Mouse (Mus musculus) left cerebral cortex, adult 11 months (tissue): ENCODE measurements around the gene Flywch1.
"Not testable (repeated sequence)": the region's sequence is repeated elsewhere in the genome, so short reads cannot be mapped to it uniquely, and the experiment has no call there.

Experiments used
- DNase-seq: peaks from one replicate; pipeline ENCODE4 v3.0.0; 2022; ENCODE audit warnings: low spot score

Gene Flywch1

GRCm38 (mm10) chr17:23778447-23778846 is 7.0 kb upstream of the Flywch1 start:
- no peak for DNase-seq

- no peak for DNase-seq
These were observed 5.7 kb upstream of the Flywch1 start for GRCm38 (mm10) chr17:23777141-23777540.

DNA sequence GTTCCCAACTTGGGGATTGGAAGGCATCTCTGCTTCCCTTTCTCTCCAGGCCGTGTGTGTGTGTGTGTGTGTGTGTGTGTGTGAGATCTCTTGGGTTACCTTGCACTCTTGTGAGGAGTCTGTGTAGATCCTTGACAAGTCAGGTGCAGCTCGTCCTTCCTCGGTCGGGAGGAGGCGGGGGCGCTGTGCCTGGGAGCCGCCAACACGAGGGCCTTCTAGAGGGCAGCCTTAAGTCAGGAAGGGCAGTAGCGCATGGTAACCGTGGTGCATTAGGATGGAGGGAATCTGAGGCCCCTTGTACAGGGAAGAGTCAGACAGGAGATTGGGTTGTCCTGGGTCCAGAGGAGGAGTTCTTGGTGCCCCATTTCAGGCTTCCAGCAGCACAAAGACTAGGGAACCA is 4.8 kb upstream of the Flywch1 start:
- DNase-seq = no peak

DNA sequence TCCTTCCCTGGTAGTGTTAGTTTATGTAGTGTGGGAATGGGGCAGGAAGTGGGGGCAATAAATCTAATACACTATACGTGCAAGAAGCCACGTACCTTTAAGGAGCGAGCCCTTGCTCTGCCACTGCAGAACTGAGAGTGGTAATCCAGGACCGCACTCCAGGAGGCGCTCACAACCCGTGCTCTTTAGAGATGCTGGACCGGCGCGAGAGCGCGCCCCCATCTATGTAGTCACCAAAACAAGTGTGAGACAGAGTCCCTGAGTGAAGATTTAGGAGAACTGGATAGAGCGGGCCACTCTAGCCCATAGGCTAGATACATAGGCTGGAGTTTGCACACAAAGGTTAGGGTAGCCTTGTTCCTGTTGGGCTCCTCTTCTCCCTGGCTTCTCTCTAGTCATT is 2.7 kb upstream of the Flywch1 start:
- DNase-seq = peak; percentile 74

DNA sequence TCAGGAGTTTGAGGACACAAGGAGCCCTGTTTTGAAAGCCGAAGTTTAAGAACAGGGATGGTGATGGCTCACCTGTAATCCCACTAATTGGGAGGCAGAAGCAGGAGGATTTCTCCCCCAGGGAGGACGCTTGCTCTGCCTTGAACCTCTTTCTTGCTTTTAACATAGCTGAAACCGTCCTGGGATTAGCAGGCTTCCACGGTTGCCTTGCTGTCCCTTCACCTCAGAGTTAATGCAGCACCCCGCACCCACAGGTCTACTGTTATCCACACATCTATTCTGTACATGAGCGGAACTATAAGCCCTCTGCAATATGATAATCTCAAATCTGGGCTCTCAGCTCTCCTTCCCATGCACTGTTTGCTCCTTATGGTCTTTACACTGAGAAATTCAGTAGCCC is 2.3 kb upstream of the Flywch1 start:
- no peak for DNase-seq

GRCm38 (mm10) chr17:23772219-23772556 is 786 bp upstream of the Flywch1 start:
- not testable (repeated sequence) for DNase-seq

- no peak for DNase-seq
These were observed 512 bp downstream of the Flywch1 start for GRCm38 (mm10) chr17:23770896-23771283.

GRCm38 (mm10) chr17:23770493-23770892 is 909 bp downstream of the Flywch1 start:
- DNase-seq = no peak

DNA sequence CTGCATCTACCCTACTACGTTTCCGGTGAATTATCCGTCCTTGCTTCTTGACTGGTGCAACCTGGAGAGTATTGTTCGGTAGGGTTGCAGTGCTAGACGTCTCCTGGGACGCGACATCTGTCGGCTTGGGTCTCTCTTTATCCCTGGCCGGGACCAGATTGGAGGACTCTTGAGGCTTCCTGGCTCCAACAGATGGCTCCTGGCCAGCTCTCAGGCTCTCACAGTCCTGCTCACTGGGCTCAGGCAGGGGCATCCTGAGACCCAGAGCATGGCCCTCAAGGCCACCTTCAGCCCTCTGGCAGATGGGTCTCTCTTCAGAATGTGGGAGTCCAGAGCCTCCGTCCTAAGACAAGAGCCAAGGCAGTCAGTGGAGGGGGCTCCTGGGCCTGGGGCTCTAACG is 8.4 kb downstream of the Flywch1 start:
- no peak for DNase-seq

DNA sequence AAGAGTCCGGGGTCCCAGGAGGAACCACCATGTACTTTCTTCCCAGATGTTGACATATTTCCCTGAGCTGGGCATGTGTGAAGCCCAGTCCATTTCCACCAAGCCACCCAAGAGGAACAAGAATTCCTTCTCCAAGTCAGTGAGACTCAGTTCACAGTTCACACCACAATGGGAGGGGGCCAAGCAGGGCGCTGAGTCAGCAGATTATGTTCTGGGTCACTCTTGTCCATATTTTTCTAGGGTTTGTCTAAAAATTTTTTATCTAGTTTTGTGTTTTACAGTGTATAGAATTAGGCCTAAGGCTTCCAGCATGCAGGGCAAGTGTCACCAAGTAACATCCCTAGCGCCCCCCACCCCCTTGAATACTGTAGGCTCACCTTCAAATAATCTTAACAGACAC is 10.2 kb downstream of the Flywch1 start:
- no peak for DNase-seq

DNA sequence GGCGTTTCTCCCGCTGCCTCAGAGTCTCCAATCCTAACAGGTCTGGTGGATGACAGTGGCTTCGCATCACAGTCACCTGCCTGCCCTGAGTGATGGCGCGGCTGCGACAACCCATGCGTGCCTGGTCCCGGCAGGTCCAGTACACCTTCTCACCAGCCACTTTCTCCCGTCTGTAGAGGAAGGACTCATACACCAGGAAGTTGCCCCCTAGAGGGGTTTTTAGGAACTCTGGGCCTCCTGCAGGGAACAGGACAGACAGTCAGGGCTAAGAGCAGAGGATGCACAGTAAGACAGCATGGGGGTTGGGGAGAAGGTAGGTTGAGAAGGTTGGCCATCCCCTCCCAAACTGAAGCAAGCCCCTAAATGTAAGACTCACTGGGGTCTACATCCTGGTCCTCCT is 11.2 kb downstream of the Flywch1 start:
- DNase-seq = no peak

GRCm38 (mm10) chr17:23758801-23759200 is 12.6 kb downstream of the Flywch1 start:
- no peak for DNase-seq

GRCm38 (mm10) chr17:23757581-23757980 is 13.8 kb downstream of the Flywch1 start:
- no peak for DNase-seq

DNA sequence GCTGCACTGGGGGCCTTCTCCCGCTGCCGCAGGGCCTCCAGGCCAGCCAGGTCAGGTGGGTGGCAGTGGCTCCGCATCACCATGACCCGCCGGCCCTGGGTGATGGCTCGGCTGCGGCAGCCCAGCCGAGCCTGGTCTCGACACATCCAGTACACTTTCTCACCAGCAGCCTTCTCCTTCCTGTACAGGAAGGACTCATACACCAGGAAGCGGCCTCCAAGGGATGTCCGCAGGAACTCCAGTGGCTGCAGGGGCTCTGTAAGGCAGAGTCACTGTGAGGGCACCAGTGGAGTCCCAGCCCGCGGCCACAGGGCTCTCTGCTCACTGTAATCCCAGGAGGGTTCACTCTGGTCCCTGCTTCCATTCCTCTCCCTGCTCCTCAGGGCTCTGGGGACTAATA is 15.7 kb downstream of the Flywch1 start:
- DNase-seq = no peak

DNA sequence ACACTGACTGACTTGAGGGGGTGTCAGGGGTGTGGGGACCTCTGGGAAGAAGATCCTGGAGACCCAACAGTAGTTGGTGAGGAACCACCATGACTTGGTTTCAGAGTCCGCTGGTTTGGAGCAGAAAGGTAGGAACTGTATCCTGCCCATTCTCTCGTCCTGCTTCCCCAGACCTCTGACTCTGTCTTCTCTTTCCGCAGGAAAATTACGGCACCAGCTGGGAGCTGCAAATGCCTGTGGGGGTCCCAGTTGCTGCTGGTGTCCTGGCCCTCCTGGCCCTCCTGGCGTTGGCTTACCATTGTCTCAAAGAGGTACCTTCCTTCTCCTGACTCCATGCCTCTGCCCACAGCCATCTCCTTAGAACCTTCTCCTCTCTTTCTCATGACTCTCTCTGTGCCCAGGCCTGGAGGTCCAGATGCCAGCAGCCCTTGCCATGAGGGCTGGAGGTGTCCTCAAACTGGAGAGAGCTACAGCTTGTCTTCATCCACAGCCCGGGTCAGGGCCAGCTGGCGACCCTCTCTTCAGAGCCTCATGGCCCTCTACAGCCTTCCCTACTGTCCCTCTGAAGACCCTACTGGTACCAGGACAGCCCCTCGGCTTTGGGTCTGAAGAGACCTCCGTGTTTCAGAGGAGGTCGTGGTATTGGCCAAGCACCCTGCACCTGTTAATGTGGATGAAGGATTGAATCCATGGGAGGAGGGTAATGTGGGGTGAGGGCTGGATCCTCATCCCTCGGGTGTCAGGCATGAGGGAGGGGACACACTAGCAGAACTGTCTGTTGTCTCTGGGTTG is 21.8 kb downstream of the Flywch1 start:
- no peak for DNase-seq

DNA sequence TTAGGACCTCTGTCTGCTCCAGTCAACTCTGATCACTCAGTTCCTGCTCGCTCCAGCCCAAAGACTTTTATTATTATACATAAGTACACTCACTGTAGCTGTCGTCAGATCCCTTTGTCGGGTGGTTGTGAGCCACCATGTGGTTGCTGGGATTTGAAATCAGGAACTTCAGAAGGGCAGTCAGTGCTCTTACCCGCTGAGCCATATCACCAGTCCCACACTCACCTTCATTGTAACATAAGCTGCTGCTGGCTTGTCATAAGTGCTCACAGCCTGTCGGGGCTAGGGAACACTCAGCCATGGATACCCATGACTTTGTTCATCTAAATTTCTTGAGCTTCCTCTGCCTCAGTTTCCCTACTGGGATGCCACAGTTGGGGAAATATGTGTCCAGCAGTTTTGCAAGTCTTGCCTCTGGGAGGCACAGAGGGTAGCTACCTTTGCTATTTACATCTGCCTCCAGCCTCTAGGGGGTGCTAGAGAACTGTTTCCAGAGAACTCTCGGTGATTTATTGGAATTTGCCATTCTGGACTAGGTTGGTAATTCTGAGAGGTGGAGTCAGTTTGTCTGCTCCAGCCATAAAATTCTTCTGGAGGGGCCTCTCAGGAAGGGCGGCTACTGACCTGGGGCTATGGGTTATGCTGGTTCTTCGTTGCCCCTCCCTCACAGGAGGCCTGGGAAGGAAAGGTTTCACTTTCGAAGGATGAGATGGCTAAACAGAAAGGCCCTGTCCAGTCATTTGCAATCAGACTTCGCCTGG is 22.6 kb downstream of the Flywch1 start:
- DNase-seq = no peak

GRCm38 (mm10) chr17:23748026-23748425 is 23.4 kb downstream of the Flywch1 start:
- no peak for DNase-seq

DNA sequence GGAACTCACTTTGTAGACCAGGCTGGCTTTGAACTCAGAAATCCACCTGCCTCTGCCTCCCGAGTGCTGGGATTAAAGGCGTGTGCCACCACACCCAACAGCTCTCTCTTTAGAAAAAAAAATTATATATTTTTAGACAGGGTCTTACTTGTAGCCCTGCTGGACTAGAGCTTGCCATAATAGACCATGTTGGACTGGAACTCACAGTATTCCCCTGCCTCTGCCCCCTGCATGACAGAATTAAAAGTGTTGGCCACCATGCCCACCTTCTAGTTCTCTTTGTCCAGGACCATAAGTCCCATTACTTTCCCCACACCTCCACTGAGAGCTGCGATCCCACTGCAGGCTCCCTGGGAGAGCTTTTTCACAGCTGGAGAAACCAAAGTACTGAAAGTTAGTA is 23.9 kb downstream of the Flywch1 start:
- no peak for DNase-seq

DNA sequence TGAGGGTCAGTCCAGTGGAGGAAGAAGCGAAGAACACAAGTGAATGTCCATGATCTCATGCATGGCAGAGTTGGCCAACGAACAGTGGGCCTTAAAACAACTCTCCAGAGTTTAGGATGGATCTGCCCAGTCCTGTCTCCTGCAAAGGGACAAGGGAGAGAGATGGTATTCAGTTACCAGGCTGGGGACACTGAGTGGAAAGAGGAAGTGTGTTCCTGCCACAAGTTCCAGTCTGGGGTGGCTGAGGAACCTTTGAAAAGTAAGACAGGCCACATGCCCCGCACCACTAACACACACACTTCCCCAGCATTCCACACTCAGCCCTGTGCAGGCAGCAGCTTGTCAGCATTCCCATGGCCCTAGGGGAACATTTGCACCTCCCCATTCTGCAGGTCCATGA is 24.6 kb downstream of the Flywch1 start:
- no peak for DNase-seq

DNA sequence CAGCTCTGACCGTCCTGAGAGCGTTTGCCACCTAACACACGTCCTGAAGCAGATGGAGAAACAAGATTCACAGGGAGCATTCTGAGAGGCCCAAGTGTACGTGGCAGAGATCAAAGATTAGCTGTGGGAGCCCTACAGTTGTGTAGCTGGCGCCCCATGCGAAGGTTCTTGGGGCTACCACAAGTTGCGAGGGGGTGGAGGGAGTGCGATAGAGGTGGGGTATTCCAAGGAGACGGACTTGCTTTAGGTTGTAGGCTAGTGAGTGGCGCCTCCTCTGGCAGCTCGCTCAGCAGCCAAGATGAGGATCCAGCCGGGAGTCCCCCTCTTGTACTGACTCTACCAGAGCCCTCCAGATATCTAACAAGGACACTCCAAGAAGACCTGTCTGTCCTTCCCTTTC is 25.1 kb downstream of the Flywch1 start:
- no peak for DNase-seq

DNA sequence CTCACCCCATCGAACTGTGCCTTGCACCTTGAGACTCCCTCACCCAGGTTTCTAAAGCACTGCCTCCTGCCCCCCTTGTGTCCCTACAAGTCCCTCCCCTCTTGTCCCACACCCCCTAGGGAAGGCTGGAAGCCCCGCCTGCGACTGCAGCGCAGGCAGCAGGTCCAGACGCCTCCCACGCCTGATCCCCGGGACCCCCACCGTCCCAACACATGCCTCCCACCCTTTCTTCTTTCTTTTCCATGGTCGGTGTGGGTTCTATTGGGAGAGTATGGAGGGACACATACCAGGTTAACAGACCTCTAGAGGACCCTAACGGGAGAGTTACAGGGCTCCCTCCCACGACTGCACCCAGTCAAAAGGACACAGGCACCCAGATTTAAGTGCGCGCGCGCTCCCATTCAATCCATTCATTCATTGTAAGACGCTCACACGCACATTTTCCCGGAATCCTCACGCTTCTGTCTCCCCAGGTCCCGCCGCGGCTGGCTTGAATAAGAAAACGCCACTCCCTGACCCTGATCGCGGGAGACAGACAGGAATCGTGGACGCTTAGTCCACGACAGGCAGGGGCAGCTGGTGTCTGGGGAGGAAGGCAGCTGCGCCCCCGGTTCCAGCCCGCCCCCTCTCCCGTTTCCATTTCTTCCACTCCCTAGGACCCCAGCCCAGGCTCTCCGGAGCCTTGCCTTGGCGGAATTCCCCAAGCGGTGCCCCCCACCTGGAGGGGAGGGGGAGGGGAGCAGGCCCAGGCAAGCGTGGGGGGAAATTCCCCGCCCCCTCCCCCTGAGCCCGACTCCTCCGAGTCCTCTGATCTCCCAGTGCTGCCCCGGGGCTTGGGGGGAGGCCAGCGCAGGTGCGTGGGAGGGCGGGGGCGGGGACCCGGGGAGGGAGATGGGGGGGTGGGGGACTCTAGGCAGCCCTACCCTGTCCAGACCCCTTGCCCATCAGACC is 25.8 kb downstream of the Flywch1 start, which contains the start of gene Kremen2:
Gene Kremen2 (minus strand): TSS at position 533 of the 951 bp plus-strand sequence.
- no peak for DNase-seq

- DNase-seq = no peak
These were observed 26.8 kb downstream of the Flywch1 start for GRCm38 (mm10) chr17:23744651-23745050.
